Mouse (Mus musculus) liver, adult 2 months (tissue): ENCODE measurements around the gene Mindy4.

Experiments used
- CTCF ChIP-seq: fragments of 200-500 bp; IDR thresholded peaks from 2 replicates; pipeline ENCODE4 v1.5.1; 2011; ENCODE audit warnings: low read depth, low read length, control low read depth
- POLR2A ChIP-seq: fragments of 200-500 bp; IDR thresholded peaks from 2 replicates; pipeline ENCODE4 v1.6.1; 2011; ENCODE audit warnings: low read length, control low read depth; ENCODE audit not compliant: insufficient read depth; ENCODE audit errors: extremely low read depth

GRCm38 (mm10) chr6:55272952-55273351 lies 69.8 kb downstream of the Mindy4 start:
- TF ChIP-seq CTCF (no peak), POLR2A (no peak)
